Mouse (Mus musculus): ENCODE results near the gene Rpl36-ps4.

Rpl36-ps4 gene

GRCm38 (mm10) chr17:87920677-87921076 is at the start of gene Rpl36-ps4:
TSS of gene Rpl36-ps4 (plus strand) at chr17:87920977.
- no peak for DNase-seq (ENCODE audit: low spot score)

GRCm38 (mm10) chr17:87871461-87872126 is 49.2 kb upstream of the Rpl36-ps4 start:
- DNase-seq (ENCODE audit: low spot score), result no peak

GRCm38 (mm10) chr17:87872286-87872685 is 48.5 kb upstream of the Rpl36-ps4 start:
- DNase-seq (ENCODE audit: low spot score), result no peak

- no peak for DNase-seq (ENCODE audit: low spot score)
These were observed 47.3 kb upstream of the Rpl36-ps4 start for GRCm38 (mm10) chr17:87873456-87873855.

- no peak for DNase-seq (ENCODE audit: low spot score)
These were observed 46.8 kb upstream of the Rpl36-ps4 start for GRCm38 (mm10) chr17:87873943-87874342.

GRCm38 (mm10) chr17:87875346-87875920 is 45.3 kb upstream of the Rpl36-ps4 start:
- DNase-seq (ENCODE audit: low spot score), result no peak

GRCm38 (mm10) chr17:87876295-87877000 is 44.3 kb upstream of the Rpl36-ps4 start:
- DNase-seq (ENCODE audit: low spot score), result no peak

- DNase-seq (ENCODE audit: low spot score), result peak; percentile 16
These were observed 43.3 kb upstream of the Rpl36-ps4 start for GRCm38 (mm10) chr17:87877207-87878073.

GRCm38 (mm10) chr17:87878556-87879483 is 42.0 kb upstream of the Rpl36-ps4 start:
- DNase-seq (ENCODE audit: low spot score), result no peak

GRCm38 (mm10) chr17:87879484-87880225 is 41.1 kb upstream of the Rpl36-ps4 start:
- DNase-seq (ENCODE audit: low spot score), result no peak

- DNase-seq (ENCODE audit: low spot score), result no peak
These were observed 38.2 kb upstream of the Rpl36-ps4 start for GRCm38 (mm10) chr17:87882594-87882993.

GRCm38 (mm10) chr17:87897175-87897574 is 23.6 kb upstream of the Rpl36-ps4 start:
- no peak for DNase-seq (ENCODE audit: low spot score)

GRCm38 (mm10) chr17:87900677-87901076 is 20.1 kb upstream of the Rpl36-ps4 start:
- no peak for DNase-seq (ENCODE audit: low spot score)

- DNase-seq (ENCODE audit: low spot score), result no peak
These were observed 19.6 kb upstream of the Rpl36-ps4 start for GRCm38 (mm10) chr17:87901163-87901562.

GRCm38 (mm10) chr17:87903213-87903612 is 17.6 kb upstream of the Rpl36-ps4 start:
- DNase-seq (ENCODE audit: low spot score), result no peak

GRCm38 (mm10) chr17:87903725-87904124 is 17.1 kb upstream of the Rpl36-ps4 start:
- no peak for DNase-seq (ENCODE audit: low spot score)

GRCm38 (mm10) chr17:87915386-87915785 is 5.4 kb upstream of the Rpl36-ps4 start:
- DNase-seq (ENCODE audit: low spot score), result no peak

- DNase-seq (ENCODE audit: low spot score), result no peak
These were observed 2.7 kb upstream of the Rpl36-ps4 start for GRCm38 (mm10) chr17:87918121-87918520.

GRCm38 (mm10) chr17:87934326-87934725 is 13.5 kb downstream of the Rpl36-ps4 start:
- no peak for DNase-seq (ENCODE audit: low spot score)

- no peak for DNase-seq (ENCODE audit: low spot score)
These were observed 14.0 kb downstream of the Rpl36-ps4 start for GRCm38 (mm10) chr17:87934736-87935135.

Data from ovary, adult 18-20 months (tissue).